Comparison of ENCODE assay signal across 8 mouse cellular contexts in the genomic region with DNA sequence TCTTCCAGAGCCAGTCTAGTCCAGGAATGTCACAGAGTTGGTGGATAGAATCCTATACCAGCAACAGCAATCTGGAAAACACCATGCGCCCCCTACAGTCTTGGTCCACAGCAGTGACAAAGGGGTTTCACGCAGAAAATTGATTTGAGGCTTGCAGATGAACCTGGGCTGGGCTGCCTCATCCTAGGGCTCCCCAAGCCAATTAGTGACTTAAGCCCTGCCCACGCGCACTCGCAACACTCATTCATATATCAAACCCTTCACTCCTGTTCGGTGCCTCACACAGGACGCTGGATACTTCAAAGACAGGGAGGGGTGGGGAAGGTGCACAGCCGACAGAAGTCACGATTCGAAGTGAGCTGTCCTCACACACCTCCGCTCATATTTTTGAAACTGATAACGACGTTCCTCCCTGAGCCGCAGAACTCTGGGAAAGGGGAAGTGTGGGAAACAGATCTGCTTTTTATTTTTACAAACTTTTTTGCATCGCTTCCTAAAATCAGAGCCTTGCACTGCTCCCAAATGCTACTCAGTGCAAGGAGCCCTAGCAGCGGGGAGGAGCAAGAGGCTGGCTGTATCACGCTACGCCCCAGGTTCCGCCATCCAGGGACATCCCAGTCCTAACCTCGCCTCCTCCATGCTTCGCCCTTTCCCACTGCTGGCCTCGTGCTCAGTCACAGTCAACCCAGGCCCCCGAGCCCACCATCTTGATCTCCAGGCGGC. TPM values are rescaled to one million over a fixed set of nuclear protein-coding genes. Genes with fewer than 3 reads are reported as not detected.
A peak's percentile ranks its signal among the peaks of the same experiment; 100 is the strongest.
DNase-seq lines count a peak whose midpoint lies in the region; ATAC-seq and TF ChIP-seq lines count a peak whose summit lies in the region.

No protein-coding gene starts in this region.

- no peaks in the 10 kb centered on the region for H3K36me3 ChIP-seq in erythroblast, embryonic 14.5 days (ENCODE audit: control insufficient read depth)
- H3K36me3 ChIP-seq in CH12.LX (replicated peaks in 1 of 2; ENCODE audit: control insufficient read depth in 1 of 2, insufficient read depth in 1 of 2, low read length in 1 of 2) = peaks cover 0 to 6% of the 10 kb centered on the region in 2 experiments
- no peaks in the 10 kb centered on the region for H3K36me3 ChIP-seq in heart, embryonic 16.5 days (ENCODE audit: control insufficient read depth, insufficient read depth)
- H3K36me3 ChIP-seq in limb, embryonic 14.5 days (ENCODE audit: control insufficient read depth, insufficient read depth, low read length) = no peaks in the 10 kb centered on the region
- H3K36me3 ChIP-seq in neural tube, embryonic 11.5 days (ENCODE audit: control insufficient read depth, insufficient read depth, low read length) = no peaks in the 10 kb centered on the region

- TF ChIP-seq RAD21 in CH12.LX (IDR thresholded peaks at IDR 0.05; ENCODE audit: low read depth, low read length) = no peak

- peaks cover 23% of the 10 kb centered on the region for H3K4me1 ChIP-seq in erythroblast, embryonic 14.5 days (ENCODE audit: control insufficient read depth)
- H3K4me1 ChIP-seq in CH12.LX (ENCODE audit: control insufficient read depth in 1 of 2, insufficient read depth in 2 of 2) = peaks cover 18 to 42% of the 10 kb centered on the region in 2 experiments
- peaks cover 39% of the 10 kb centered on the region for H3K4me1 ChIP-seq in heart, embryonic 16.5 days (ENCODE audit: control insufficient read depth, insufficient read depth, low read length)
- H3K4me1 ChIP-seq in limb, embryonic 14.5 days (ENCODE audit: control insufficient read depth, insufficient read depth, low read length) = peaks cover 31% of the 10 kb centered on the region
- H3K4me1 ChIP-seq in neural tube, embryonic 11.5 days (ENCODE audit: control insufficient read depth, insufficient read depth, low read length) = peaks cover 31% of the 10 kb centered on the region

- peaks cover 59% of the 10 kb centered on the region for H3K27me3 ChIP-seq in erythroblast, embryonic 14.5 days (ENCODE audit: control insufficient read depth)
- peaks cover 1% of the 10 kb centered on the region for H3K27me3 ChIP-seq in CH12.LX (replicated peaks)
- no peaks in the 10 kb centered on the region for H3K27me3 ChIP-seq in heart, embryonic 16.5 days (ENCODE audit: control insufficient read depth, insufficient read depth, low read length)
- no peaks in the 10 kb centered on the region for H3K27me3 ChIP-seq in limb, embryonic 14.5 days (ENCODE audit: control insufficient read depth, insufficient read depth, low read length)
- H3K27me3 ChIP-seq in neural tube, embryonic 11.5 days (ENCODE audit: control insufficient read depth, insufficient read depth, low read length) = no peaks in the 10 kb centered on the region

- H3K9ac ChIP-seq in CH12.LX (ENCODE audit: insufficient read depth, low read depth) = peak overlapping the region; percentile 10; the same call in 1 of the 2 replicates
- H3K9ac ChIP-seq in heart, embryonic 16.5 days (ENCODE audit: low read length) = peak overlapping the region; percentile 85
- H3K9ac ChIP-seq in limb, embryonic 14.5 days (ENCODE audit: low read depth, low read length, severe bottlenecking) = peak overlapping the region; percentile 64
- H3K9ac ChIP-seq in neural tube, embryonic 11.5 days (ENCODE audit: low read length) = peak overlapping the region; percentile 80

- peaks cover 3% of the 10 kb centered on the region; the same call in 1 of the 2 replicates for H3K9me3 ChIP-seq in erythroblast, embryonic 14.5 days (ENCODE audit: control insufficient read depth, low read length)
- H3K9me3 ChIP-seq in CH12.LX (replicated peaks; ENCODE audit: low read length) = peaks cover 9% of the 10 kb centered on the region
- no peaks in the 10 kb centered on the region for H3K9me3 ChIP-seq in heart, embryonic 16.5 days (replicated peaks; ENCODE audit: control insufficient read depth, low read length)
- H3K9me3 ChIP-seq in limb, embryonic 14.5 days (ENCODE audit: control insufficient read depth, low read length) = no peaks in the 10 kb centered on the region
- H3K9me3 ChIP-seq in neural tube, embryonic 11.5 days (ENCODE audit: control insufficient read depth, low read length) = peaks cover 4% of the 10 kb centered on the region; the same call in 1 of the 2 replicates

- no peaks in the 10 kb centered on the region for H3K79me2 ChIP-seq in CH12.LX (replicated peaks; ENCODE audit: control insufficient read depth, extremely low read depth, insufficient read depth, poor library complexity, severe bottlenecking)

- DNase-seq in CH12.LX (ENCODE audit: extremely low read depth) = peak; percentile 31
- peak; percentile 67 to 73 for DNase-seq in cerebellum, postnatal 14 days
- DNase-seq in limb, embryonic 14.5 days (ENCODE audit: low spot score) = peak; percentile 78
- peak; percentile 84 for DNase-seq in neural tube, embryonic 11.5 days (ENCODE audit: low spot score)
- DNase-seq in ovary, adult 18-20 months (ENCODE audit: low spot score) = no peak

- in situ Hi-C loops in CH12.LX (cut with MboI; ENCODE audit: low pct_ligation_motif_present, low pct_unique_long_range_greater_than_20kb, low sequenced_read_pairs) = no loop called here

- TF ChIP-seq CTCF in CH12.LX (conservative IDR thresholded peaks at IDR 0.05 in 1 of 2, IDR thresholded peaks at IDR 0.05 in 1 of 2; ENCODE audit: low read depth in 2 of 2, low read length in 2 of 2) = peak in 1 of 2 experiments; percentile 53; a peak in 2 of 4 replicates

- peak overlapping the region; percentile 27; the same call in 1 of the 2 replicates for H3K27ac ChIP-seq in CH12.LX (ENCODE audit: insufficient read depth, low read depth)
- peak overlapping the region; percentile 96 for H3K27ac ChIP-seq in heart, embryonic 16.5 days (ENCODE audit: low read length)
- peak overlapping the region; percentile 89 for H3K27ac ChIP-seq in limb, embryonic 14.5 days (replicated peaks; ENCODE audit: low read depth, low read length)
- peak overlapping the region; percentile 92 for H3K27ac ChIP-seq in neural tube, embryonic 11.5 days (ENCODE audit: low read depth, low read length)

- TF ChIP-seq POLR2A in CH12.LX (IDR thresholded peaks at IDR 0.05; ENCODE audit: low read depth, low read length) = no peak; the same call in 1 of the 2 replicates
- 0 out of 2 replicates have a peak, but pooled peaks have one; percentile 98 for TF ChIP-seq POLR2A in limb, embryonic 14.5 days (IDR thresholded peaks at IDR 0.05; ENCODE audit: borderline replicate concordance, extremely low read depth, insufficient read depth, insufficient read length)

- H3K4me2 ChIP-seq in CH12.LX (ENCODE audit: insufficient read depth, low read depth, poor library complexity, severe bottlenecking) = peak overlapping the region; percentile 73
- H3K4me2 ChIP-seq in heart, embryonic 16.5 days (ENCODE audit: low read depth, low read length) = peak overlapping the region; percentile 83
- H3K4me2 ChIP-seq in limb, embryonic 14.5 days (replicated peaks; ENCODE audit: low read depth, low read length, severe bottlenecking) = peak overlapping the region; percentile 93
- H3K4me2 ChIP-seq in neural tube, embryonic 11.5 days (ENCODE audit: low read depth) = peak overlapping the region; percentile 83

- dilution Hi-C loops in CH12.LX (cut with MboI; ENCODE audit: extremely low pct_ligation_motif_present, extremely low pct_unique_long_range_greater_than_20kb, low sequenced_read_pairs) = no loop called here

- TF ChIP-seq EP300 in CH12.LX (IDR thresholded peaks at IDR 0.05; ENCODE audit: low read length) = no peak

- ATAC-seq in erythroblast, adult 5-6 weeks (replicated peaks; ENCODE audit: low FRiP score, poor library complexity, severe bottlenecking) = no peak
- peak; percentile 30 for ATAC-seq in heart, embryonic 16.5 days (replicated peaks; ENCODE audit: extremely low read depth, insufficient read depth, low FRiP score)
- peak; percentile 76 for ATAC-seq in limb, embryonic 14.5 days (ENCODE audit: low FRiP score, low read depth)
- peak; percentile 46 for ATAC-seq in neural tube, embryonic 11.5 days (ENCODE audit: insufficient read depth, low FRiP score, low TSS enrichment)

- WGBS in heart, embryonic 16.5 days = under 1% methylated on average over 24 of the region's 24 CpGs
- WGBS in limb, embryonic 14.5 days = under 1% methylated on average over 24 of the region's 24 CpGs
- WGBS in neural tube, embryonic 11.5 days = under 1% methylated on average over 24 of the region's 24 CpGs

- peak overlapping the region; percentile 63 for H3K4me3 ChIP-seq in erythroblast, embryonic 14.5 days (replicated peaks)
- H3K4me3 ChIP-seq in CH12.LX (replicated peaks in 1 of 3; ENCODE audit: low read depth in 2 of 3, low read length in 2 of 3, poor library complexity in 1 of 3) = peak overlapping the region; percentile 56 to 74 (median 69)
- H3K4me3 ChIP-seq in heart, embryonic 16.5 days (ENCODE audit: low read length) = peak overlapping the region; percentile 65
- peak overlapping the region; percentile 69 for H3K4me3 ChIP-seq in limb, embryonic 14.5 days (replicated peaks; ENCODE audit: low read length)
- H3K4me3 ChIP-seq in neural tube, embryonic 11.5 days (ENCODE audit: low read depth, low read length) = peak overlapping the region; percentile 63

RNA-seq across cellular contexts. Expression of a gene that starts 0.6 kb away (rescaled TPM):
- 0.03 and 0.09 TPM in 2 replicates for polyA plus RNA-seq in erythroblast, embryonic 14.5 days (2012)
- not detected in 2 replicates for total RNA-seq in erythroblast, adult 5-6 weeks (2015; ENCODE audit: low replicate concordance)
- total RNA-seq in erythroblast, adult 5-6 weeks (2017; ENCODE audit: low replicate concordance) = 0.28 TPM in 1 of 2 replicates, not detected in the other
- total RNA-seq in CH12.LX (2012; rRNA removed) (7.5 and 9.1 TPM in 2 replicates), CH12.LX (2014; rRNA removed) (2.4 and 2.8 TPM in 2 replicates)
- 7.0 and 9.0 TPM in 2 replicates for polyA plus RNA-seq in CH12.LX (2012; ENCODE audit: insufficient read length, low read depth)
- 26.9 and 28.4 TPM in 2 replicates for polyA plus RNA-seq in heart, embryonic 16.5 days (2015; fragmentation: Nextera tagmentation; extraction: Ambion mirVana)
- polyA plus RNA-seq in limb, embryonic 14.5 days (2012; rRNA removed) = 14.5 and 21.0 TPM in 2 replicates
- polyA plus RNA-seq in limb, embryonic 14.5 days (2014; fragmentation: Nextera tagmentation; extraction: Ambion mirVana) = 11.8 and 13.6 TPM in 2 replicates
- polyA plus RNA-seq in neural tube, embryonic 11.5 days (2014; fragmentation: Nextera tagmentation; extraction: Ambion mirVana) = 32.5 and 39.9 TPM in 2 replicates

RNA-seq across cellular contexts. Expression of a gene that starts 27.6 kb away (rescaled TPM):
- polyA plus RNA-seq in erythroblast, embryonic 14.5 days (2012) = 0.15 and 0.21 TPM in 2 replicates
- not detected in 2 replicates for total RNA-seq in erythroblast, adult 5-6 weeks (2015; ENCODE audit: low replicate concordance)
- 0.09 and 2.4 TPM in 2 replicates for total RNA-seq in erythroblast, adult 5-6 weeks (2017; ENCODE audit: low replicate concordance)
- total RNA-seq in CH12.LX (2012; rRNA removed) (not detected in 2 replicates), CH12.LX (2014; rRNA removed) (not detected in 2 replicates)
- not detected in 2 replicates for polyA plus RNA-seq in CH12.LX (2012; ENCODE audit: insufficient read length, low read depth)
- 1,129 and 1,149 TPM in 2 replicates for polyA plus RNA-seq in heart, embryonic 16.5 days (2015; fragmentation: Nextera tagmentation; extraction: Ambion mirVana)
- 1,525 and 1,858 TPM in 2 replicates for polyA plus RNA-seq in limb, embryonic 14.5 days (2012; rRNA removed)
- polyA plus RNA-seq in limb, embryonic 14.5 days (2014; fragmentation: Nextera tagmentation; extraction: Ambion mirVana) = 790 and 834 TPM in 2 replicates
- polyA plus RNA-seq in neural tube, embryonic 11.5 days (2014; fragmentation: Nextera tagmentation; extraction: Ambion mirVana) = 337 and 339 TPM in 2 replicates

Comparison
In these comparisons a context has a peak if more than half of its experiments do, and no peak if none do; other contexts are left out.
1. H3K27ac ChIP-seq: peak in every context shown above with its lines; median percentile 96 in heart, embryonic 16.5 days; 92 in neural tube, embryonic 11.5 days; 89 in limb, embryonic 14.5 days; 27 in CH12.LX.
2. H3K9ac ChIP-seq: peak in every context shown above with its lines; median percentile 85 in heart, embryonic 16.5 days; 80 in neural tube, embryonic 11.5 days; 64 in limb, embryonic 14.5 days; 10 in CH12.LX.
3. RNA of a gene that starts 27.6 kb away (polyA plus RNA-seq): 790 to 1,858 TPM in limb, embryonic 14.5 days, 1,129 to 1,149 TPM in heart, embryonic 16.5 days and 337 to 339 TPM in neural tube, embryonic 11.5 days; 0.15 to 0.21 TPM in erythroblast, embryonic 14.5 days and not detected in CH12.LX; every median in the first group is over 100 times any median in the second.
4. Peak in every context shown above with its lines, with median percentiles within 50 percentile points of each other: H3K4me3 ChIP-seq and H3K4me2 ChIP-seq.